Mouse (Mus musculus): ENCODE measurements around the gene Ubn1. TPM values are rescaled to one million over a fixed set of nuclear protein-coding genes. Genes with fewer than 3 reads are reported as not detected.

Ubn1 gene
- polyA plus RNA-seq, 1 experiment: 47.7 TPM

GRCm38 (mm10) chr16:5093285-5093684 lies 43.4 kb downstream of the Ubn1 start:
- Histone ChIP-seq H3K4me1 (ENCODE audit: control insufficient read depth, insufficient read depth, low read length) (no peaks in the 10 kb centered on the region), H3K4me3 (ENCODE audit: insufficient read depth, low read depth, low read length) (no peak overlapping the region), H3K27ac (ENCODE audit: insufficient read depth, low read depth, low read length) (no peak overlapping the region)
- TF ChIP-seq CTCF (IDR thresholded peaks at IDR 0.05; ENCODE audit: insufficient read depth, low read depth, low read length) (no peak), POLR2A (IDR thresholded peaks at IDR 0.05; ENCODE audit: insufficient read depth, low read depth, low read length) (no peak)
- 86% methylated on average over 5 of the region's 5 CpGs for WGBS

GRCm38 (mm10) chr16:5096504-5096903 lies 46.6 kb downstream of the Ubn1 start:
- Histone ChIP-seq H3K27ac (ENCODE audit: insufficient read depth, low read depth, low read length) (no peak overlapping the region), H3K4me1 (ENCODE audit: control insufficient read depth, insufficient read depth, low read length) (no peaks in the 10 kb centered on the region), H3K4me3 (ENCODE audit: insufficient read depth, low read depth, low read length) (no peak overlapping the region)
- no peak for TF ChIP-seq POLR2A (IDR thresholded peaks at IDR 0.05; ENCODE audit: insufficient read depth, low read depth, low read length)
- no peak for TF ChIP-seq CTCF (IDR thresholded peaks at IDR 0.05; ENCODE audit: insufficient read depth, low read depth, low read length)
- WGBS: 88% methylated on average over 8 of the region's 8 CpGs

- TF ChIP-seq CTCF (IDR thresholded peaks at IDR 0.05; ENCODE audit: insufficient read depth, low read depth, low read length) (no peak), POLR2A (IDR thresholded peaks at IDR 0.05; ENCODE audit: insufficient read depth, low read depth, low read length) (no peak)
- 78% methylated on average over 6 of the region's 6 CpGs for WGBS
- Histone ChIP-seq H3K4me3 (ENCODE audit: insufficient read depth, low read depth, low read length) (no peak overlapping the region), H3K27ac (ENCODE audit: insufficient read depth, low read depth, low read length) (no peak overlapping the region), H3K4me1 (ENCODE audit: control insufficient read depth, insufficient read depth, low read length) (no peaks in the 10 kb centered on the region)
Observed at GRCm38 (mm10) chr16:5101000-5101399, 51.1 kb downstream of the Ubn1 start.

GRCm38 (mm10) chr16:5109877-5110276 lies 60.0 kb downstream of the Ubn1 start:
- no peak for TF ChIP-seq CTCF (IDR thresholded peaks at IDR 0.05; ENCODE audit: insufficient read depth, low read depth, low read length)
- no peak for TF ChIP-seq POLR2A (IDR thresholded peaks at IDR 0.05; ENCODE audit: insufficient read depth, low read depth, low read length)
- 89% methylated on average over 7 of the region's 7 CpGs for WGBS
- Histone ChIP-seq H3K27ac (ENCODE audit: insufficient read depth, low read depth, low read length) (no peak overlapping the region), H3K4me1 (ENCODE audit: control insufficient read depth, insufficient read depth, low read length) (no peaks in the 10 kb centered on the region), H3K4me3 (ENCODE audit: insufficient read depth, low read depth, low read length) (no peak overlapping the region)

GRCm38 (mm10) chr16:5111021-5111420 lies 61.2 kb downstream of the Ubn1 start:
- no peak overlapping the region for H3K4me3 ChIP-seq (ENCODE audit: insufficient read depth, low read depth, low read length)
- no peak overlapping the region for H3K27ac ChIP-seq (ENCODE audit: insufficient read depth, low read depth, low read length)
- TF ChIP-seq CTCF (IDR thresholded peaks at IDR 0.05; ENCODE audit: insufficient read depth, low read depth, low read length): no peak
- no peak for TF ChIP-seq POLR2A (IDR thresholded peaks at IDR 0.05; ENCODE audit: insufficient read depth, low read depth, low read length)
- no peaks in the 10 kb centered on the region for H3K4me1 ChIP-seq (ENCODE audit: control insufficient read depth, insufficient read depth, low read length)
- WGBS: 82% methylated on average over 3 of the region's 3 CpGs

GRCm38 (mm10) chr16:5113002-5113550 lies 63.2 kb downstream of the Ubn1 start:
- no peak overlapping the region for H3K4me3 ChIP-seq (ENCODE audit: insufficient read depth, low read depth, low read length)
- TF ChIP-seq POLR2A (IDR thresholded peaks at IDR 0.05; ENCODE audit: insufficient read depth, low read depth, low read length): no peak
- no peak for TF ChIP-seq CTCF (IDR thresholded peaks at IDR 0.05; ENCODE audit: insufficient read depth, low read depth, low read length)
- no peaks in the 10 kb centered on the region for H3K4me1 ChIP-seq (ENCODE audit: control insufficient read depth, insufficient read depth, low read length)
- no peak overlapping the region for H3K27ac ChIP-seq (ENCODE audit: insufficient read depth, low read depth, low read length)
- 52% methylated on average over 4 of the region's 4 CpGs for WGBS

- no peak overlapping the region for H3K4me3 ChIP-seq (ENCODE audit: insufficient read depth, low read depth, low read length)
- no peak for TF ChIP-seq CTCF (IDR thresholded peaks at IDR 0.05; ENCODE audit: insufficient read depth, low read depth, low read length)
- H3K27ac ChIP-seq (ENCODE audit: insufficient read depth, low read depth, low read length): no peak overlapping the region
- H3K4me1 ChIP-seq (ENCODE audit: control insufficient read depth, insufficient read depth, low read length): no peaks in the 10 kb centered on the region
- 90% methylated on average over 2 of the region's 2 CpGs for WGBS
Observed at GRCm38 (mm10) chr16:5113582-5113981, 63.7 kb downstream of the Ubn1 start.

- TF ChIP-seq POLR2A (IDR thresholded peaks at IDR 0.05; ENCODE audit: insufficient read depth, low read depth, low read length): no peak
- Histone ChIP-seq H3K4me3 (ENCODE audit: insufficient read depth, low read depth, low read length) (no peak overlapping the region), H3K27ac (ENCODE audit: insufficient read depth, low read depth, low read length) (no peak overlapping the region), H3K4me1 (ENCODE audit: control insufficient read depth, insufficient read depth, low read length) (no peaks in the 10 kb centered on the region)
- WGBS: 81% methylated on average over 4 of the region's 4 CpGs
Observed at GRCm38 (mm10) chr16:5119385-5119784, 69.5 kb downstream of the Ubn1 start.

GRCm38 (mm10) chr16:5119845-5120244 lies 70.0 kb downstream of the Ubn1 start:
- WGBS: 69% methylated on average over 4 of the region's 4 CpGs
- TF ChIP-seq POLR2A (IDR thresholded peaks at IDR 0.05; ENCODE audit: insufficient read depth, low read depth, low read length): no peak
- Histone ChIP-seq H3K4me3 (ENCODE audit: insufficient read depth, low read depth, low read length) (no peak overlapping the region), H3K27ac (ENCODE audit: insufficient read depth, low read depth, low read length) (no peak overlapping the region), H3K4me1 (ENCODE audit: control insufficient read depth, insufficient read depth, low read length) (no peaks in the 10 kb centered on the region)

- TF ChIP-seq CTCF (IDR thresholded peaks at IDR 0.05; ENCODE audit: insufficient read depth, low read depth, low read length) (no peak), POLR2A (IDR thresholded peaks at IDR 0.05; ENCODE audit: insufficient read depth, low read depth, low read length) (no peak)
- Histone ChIP-seq H3K4me3 (ENCODE audit: insufficient read depth, low read depth, low read length) (no peak overlapping the region), H3K4me1 (ENCODE audit: control insufficient read depth, insufficient read depth, low read length) (no peaks in the 10 kb centered on the region), H3K27ac (ENCODE audit: insufficient read depth, low read depth, low read length) (no peak overlapping the region)
- WGBS: 80% methylated on average over 6 of the region's 6 CpGs
Observed at GRCm38 (mm10) chr16:5123476-5123875, 73.6 kb downstream of the Ubn1 start.

All from olfactory bulb, adult 2 months (tissue).